Mouse (Mus musculus): Measurements from ENCODE around the gene Olfr649. TPM values are rescaled to one million over a fixed set of nuclear protein-coding genes. Genes with fewer than 3 reads are reported as not detected.
A peak's percentile ranks its signal among the peaks of the same experiment; 100 is the strongest.

Gene Olfr649
- not detected in 2 replicates for polyA plus RNA-seq (2015; fragmentation: Nextera tagmentation; extraction: Ambion mirVana)

DNA sequence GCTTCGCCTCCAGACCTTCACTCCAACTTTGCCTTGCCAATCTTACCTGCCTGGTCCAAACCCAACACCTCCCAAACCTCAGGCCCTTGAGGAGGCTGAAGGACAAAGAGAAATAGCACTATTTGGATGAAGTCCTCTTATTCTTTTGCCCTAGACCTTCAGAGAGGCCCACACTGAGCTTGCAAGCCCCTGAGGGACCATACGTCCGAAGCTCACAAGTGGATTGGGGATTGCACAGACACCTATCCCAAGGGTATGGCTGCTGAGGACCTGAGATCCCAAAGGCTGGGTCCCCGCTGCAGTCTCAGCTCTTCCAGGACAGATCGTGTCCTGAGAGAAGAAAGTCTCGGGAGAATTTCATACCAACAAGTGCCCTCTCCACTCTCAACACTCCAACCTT, at the start of gene Olfr649:
Gene Olfr649, minus strand, starts transcription at position 101 of the 400 bp plus-strand sequence.
- no peak for DNase-seq (ENCODE audit: low spot score)

GRCm38 (mm10) chr7:104244287-104245181, 48.7 kb upstream of the Olfr649 start, which contains the start of gene Trim34a:
Gene Trim34a, plus strand, starts transcription at chr7:104244457.
- peak; percentile 82 for DNase-seq (ENCODE audit: low spot score)

DNA sequence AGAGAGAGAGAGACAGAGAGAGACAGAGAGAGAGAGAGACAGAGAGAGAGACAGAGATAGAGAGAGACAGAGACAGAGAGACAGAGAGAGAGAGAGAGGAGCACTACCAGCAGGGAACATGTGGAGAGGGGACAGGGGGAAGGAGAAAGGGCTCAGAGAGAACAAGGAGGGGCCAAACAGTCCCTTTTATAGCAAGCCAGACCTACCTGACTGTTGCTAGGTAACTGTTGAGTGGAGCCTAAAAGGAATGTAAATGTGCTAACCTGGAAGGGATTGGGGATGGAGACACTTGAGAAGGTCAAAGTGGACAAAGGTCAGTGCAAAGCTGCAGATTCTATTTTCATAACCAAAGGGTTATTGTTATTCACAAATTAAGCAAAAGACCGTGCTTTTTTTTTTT, 47.8 kb upstream of the Olfr649 start:
- no peak for DNase-seq (ENCODE audit: low spot score)

- DNase-seq (ENCODE audit: low spot score) = no peak
Observed at GRCm38 (mm10) chr7:104240857-104241256, 45.1 kb upstream of the Olfr649 start.

GRCm38 (mm10) chr7:104231203-104231602, 35.4 kb upstream of the Olfr649 start:
- peak; percentile 50 for DNase-seq (ENCODE audit: low spot score)

- peak; percentile 15 for DNase-seq (ENCODE audit: low spot score)
Observed at GRCm38 (mm10) chr7:104218701-104219569, 23.1 kb upstream of the Olfr649 start, which contains the start of gene Trim6. Gene Trim6, plus strand, starts transcription at chr7:104218793.

- DNase-seq (ENCODE audit: low spot score) = peak; percentile 30
Observed at GRCm38 (mm10) chr7:104217881-104218280, 22.1 kb upstream of the Olfr649 start.

- no peak for DNase-seq (ENCODE audit: low spot score)
Observed at GRCm38 (mm10) chr7:104216011-104216535, 20.3 kb upstream of the Olfr649 start.

GRCm38 (mm10) chr7:104206197-104206596, 10.4 kb upstream of the Olfr649 start:
- no peak for DNase-seq (ENCODE audit: low spot score)

DNA sequence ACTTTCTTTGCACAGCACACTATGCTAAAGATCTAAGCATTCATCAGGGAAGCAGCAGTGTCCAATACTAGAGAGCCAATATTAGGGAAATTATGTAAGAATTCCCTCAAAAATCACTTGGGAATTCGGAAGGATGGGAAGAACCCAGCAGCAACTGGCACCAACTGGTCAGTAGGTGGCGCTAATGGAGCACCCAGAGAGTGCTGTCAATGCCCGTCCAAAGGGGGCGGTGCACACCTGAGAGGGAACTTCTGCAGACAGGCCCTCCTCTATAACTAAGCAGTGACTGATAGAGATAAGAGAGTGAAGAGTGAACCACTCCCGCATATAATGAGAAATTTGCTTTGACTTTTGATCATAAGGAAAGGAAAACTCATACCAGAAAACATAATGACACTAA, 4.0 kb upstream of the Olfr649 start:
- peak; percentile 74 for DNase-seq (ENCODE audit: low spot score)

GRCm38 (mm10) chr7:104191275-104191674, 4.5 kb downstream of the Olfr649 start:
- DNase-seq (ENCODE audit: low spot score) = peak; percentile 19

- no peak for DNase-seq (ENCODE audit: low spot score)
Observed at GRCm38 (mm10) chr7:104183292-104183691, 12.5 kb downstream of the Olfr649 start, which contains the start of gene Olfr648. Gene Olfr648, minus strand, starts transcription at chr7:104183392.

- DNase-seq (ENCODE audit: low spot score) = no peak
Observed at GRCm38 (mm10) chr7:104179074-104179473, 16.7 kb downstream of the Olfr649 start.

- DNase-seq (ENCODE audit: low spot score) = no peak
Observed at GRCm38 (mm10) chr7:104178422-104179054, 17.2 kb downstream of the Olfr649 start.

- DNase-seq (ENCODE audit: low spot score) = no peak
Observed at GRCm38 (mm10) chr7:104175085-104175484, 20.7 kb downstream of the Olfr649 start.

- DNase-seq (ENCODE audit: low spot score) = peak; percentile 60
Observed at GRCm38 (mm10) chr7:104169634-104170204, 26.1 kb downstream of the Olfr649 start.

DNA sequence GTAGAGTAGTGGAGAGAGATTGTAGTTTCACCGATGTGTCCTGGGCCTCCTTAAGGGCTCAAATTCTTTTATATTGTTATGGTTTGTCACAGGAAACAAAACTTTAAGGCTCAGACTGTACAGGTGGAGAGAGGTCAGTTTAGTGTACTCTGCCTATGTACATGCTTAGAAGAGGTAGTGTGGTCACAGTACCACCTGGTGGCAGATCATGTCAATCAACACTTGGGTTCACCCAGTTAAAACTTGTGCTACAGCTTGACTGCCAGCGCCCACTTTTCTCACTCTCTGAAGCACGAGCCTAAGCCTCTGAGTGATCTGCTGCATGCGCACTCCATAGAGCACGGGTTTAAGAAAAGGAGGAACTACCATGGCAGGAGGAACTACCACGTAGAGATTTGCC, 28.7 kb downstream of the Olfr649 start:
- peak; percentile 38 for DNase-seq (ENCODE audit: low spot score)

DNA sequence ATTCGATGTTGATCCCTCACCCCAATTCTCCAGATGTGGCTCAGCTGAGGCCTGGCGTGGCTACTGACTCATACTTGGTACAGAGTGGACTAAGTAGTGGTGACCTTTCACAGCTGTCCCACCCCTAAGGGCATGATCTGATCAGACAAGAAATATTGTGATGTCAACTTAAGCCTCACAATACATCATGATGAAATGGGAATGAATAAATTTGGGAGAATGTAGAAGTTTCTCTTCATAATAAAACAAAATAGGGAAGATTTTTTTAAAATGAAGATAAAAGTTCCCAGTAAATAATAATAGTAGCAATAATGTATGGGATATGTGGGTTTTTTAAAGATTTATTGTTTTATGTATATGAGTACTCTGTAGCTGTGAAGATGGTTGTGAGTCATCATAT, 45.3 kb downstream of the Olfr649 start, which contains the start of gene Ubqlnl:
Gene Ubqlnl, minus strand, starts transcription at position 101 of the 400 bp plus-strand sequence.
- no peak for DNase-seq (ENCODE audit: low spot score)

DNA sequence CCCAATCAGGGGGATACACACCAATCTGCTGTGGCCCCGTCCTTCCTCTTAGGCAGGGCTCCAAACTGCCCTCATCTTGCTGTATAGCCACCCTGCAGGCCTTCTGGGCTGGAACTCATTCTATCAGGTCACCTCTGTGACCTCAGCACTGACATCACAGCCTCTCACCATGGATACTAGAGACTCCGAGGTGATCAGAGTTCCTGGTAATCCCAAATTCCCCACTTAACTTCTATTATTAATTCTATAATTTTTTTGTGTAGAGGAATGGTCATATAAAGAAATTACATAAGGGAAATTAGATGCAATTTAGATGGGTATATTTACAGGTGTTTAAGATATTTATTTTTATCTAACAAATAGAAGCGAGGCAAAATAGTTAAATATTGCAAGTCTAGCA, 52.6 kb downstream of the Olfr649 start, which contains the start of gene Ubqln3:
Gene Ubqln3, minus strand, starts transcription at position 101 of the 400 bp plus-strand sequence.
- no peak for DNase-seq (ENCODE audit: low spot score)
